Mouse (Mus musculus) stomach, embryonic 14.5 days (tissue): ENCODE data around the gene Umodl1. TPM values are rescaled to one million over a fixed set of nuclear protein-coding genes. Genes with fewer than 3 reads are reported as not detected.
A peak's percentile ranks its signal among the peaks of the same experiment; 100 is the strongest.

Experiments
- ATAC-seq: fragments of 200-750 bp; cut with Nextera tagmentation; 2 replicates; pipeline ENCODE4 v1.8.0; 2017; ENCODE audit warnings: low read depth, moderate TSS enrichment; ENCODE audit not compliant: insufficient number of reproducible peaks, insufficient read depth, low FRiP score
- H3K27ac ChIP-seq: fragments of 300-500 bp; sonication (generic); 2 replicates; pipeline ENCODE4 v1.5.1; 2014; ENCODE audit warnings: mild to moderate bottlenecking, low read length, moderate library complexity, mixed read lengths
- H3K27me3 ChIP-seq: fragments of 300-500 bp; sonication (generic); 2 replicates; pipeline ENCODE4 v1.6.1; 2014; ENCODE audit warnings: low read length, control low read depth, mixed read lengths; ENCODE audit not compliant: control insufficient read depth, insufficient read depth
- H3K36me3 ChIP-seq: fragments of 300-500 bp; sonication (generic); 2 replicates; pipeline ENCODE4 v1.6.1; 2014; ENCODE audit warnings: mild to moderate bottlenecking, control low read depth, low read length, moderate library complexity, mixed read lengths; ENCODE audit not compliant: control insufficient read depth, insufficient read depth
- H3K4me1 ChIP-seq: fragments of 300-500 bp; sonication (generic); 2 replicates; pipeline ENCODE4 v1.6.1; 2014; ENCODE audit warnings: low read length, control low read depth, mixed read lengths; ENCODE audit not compliant: control insufficient read depth, insufficient read depth
- H3K4me2 ChIP-seq: fragments of 300-500 bp; sonication (generic); replicated peaks from 2 replicates; pipeline ENCODE4 v1.6.1; 2014; ENCODE audit warnings: low read depth, low read length, control low read depth
- H3K4me3 ChIP-seq: fragments of 300-500 bp; sonication (generic); 2 replicates; pipeline ENCODE4 v1.5.1; 2014; ENCODE audit warnings: low read depth, low read length, control low read depth
- H3K9ac ChIP-seq: fragments of 300-500 bp; sonication (generic); replicated peaks from 2 replicates; pipeline ENCODE4 v1.6.1; 2014; ENCODE audit warnings: low read depth, mild to moderate bottlenecking, control low read depth, low read length, moderate library complexity, mixed read lengths
- H3K9me3 ChIP-seq: fragments of 300-500 bp; sonication (generic); 2 replicates; pipeline ENCODE4 v1.6.1; 2016; ENCODE audit warnings: low read depth, low read length, control low read depth; ENCODE audit not compliant: control insufficient read depth
- WGBS: fragments of 180-500 bp; shearing (Covaris S2); extraction: QIAGEN DNeasy Blood & Tissue Kit; methylation state at CpG from one replicate; pipeline ENCODE4 v1.1.7; 2014; 5-methylcytosine and 5-hydroxymethylcytosine counted together
- polyA plus RNA-seq: library from polyadenylated mRNA; unstranded; fragments of >200 nt; fragmentation: Nextera tagmentation; extraction: Ambion mirVana; gene quantifications from 2 replicates; pipeline ENCODE4 v1.2.1, GENCODE M21; 2014

Umodl1 gene
- polyA plus RNA-seq, 1 experiment from 2014 or later, result not detected

GRCm38 (mm10) chr17:30935301-30935700 lies 19.1 kb upstream of the Umodl1 start:
- H3K27me3 ChIP-seq, result no peaks in the 10 kb centered on the region
- H3K27ac ChIP-seq, result no peak overlapping the region
- 67% methylated on average over 5 of the region's 5 CpGs for WGBS
- H3K9me3 ChIP-seq, result no peaks in the 10 kb centered on the region
- no peaks in the 10 kb centered on the region for H3K36me3 ChIP-seq
- no peak overlapping the region for H3K9ac ChIP-seq
- H3K4me1 ChIP-seq, result no peaks in the 10 kb centered on the region
- ATAC-seq, result no peak
- no peak overlapping the region for H3K4me2 ChIP-seq
- H3K4me3 ChIP-seq, result no peak overlapping the region

- no peak overlapping the region for H3K4me2 ChIP-seq
- H3K27me3 ChIP-seq, result no peaks in the 10 kb centered on the region
- no peaks in the 10 kb centered on the region for H3K36me3 ChIP-seq
- WGBS, result 44% methylated on average over 9 of the region's 9 CpGs
- H3K9me3 ChIP-seq, result no peaks in the 10 kb centered on the region
- H3K4me1 ChIP-seq, result no peaks in the 10 kb centered on the region
- H3K9ac ChIP-seq, result no peak overlapping the region
- no peak overlapping the region for H3K4me3 ChIP-seq
- no peak overlapping the region for H3K27ac ChIP-seq
- no peak for ATAC-seq
Observed at GRCm38 (mm10) chr17:30938554-30938953, 15.9 kb upstream of the Umodl1 start.

GRCm38 (mm10) chr17:30948382-30948781 lies 6.1 kb upstream of the Umodl1 start:
- Histone ChIP-seq H3K4me2 (no peak overlapping the region), H3K9ac (no peak overlapping the region), H3K4me1 (no peaks in the 10 kb centered on the region), H3K27ac (no peak overlapping the region), H3K27me3 (no peaks in the 10 kb centered on the region), H3K9me3 (no peaks in the 10 kb centered on the region), H3K36me3 (no peaks in the 10 kb centered on the region), H3K4me3 (no peak overlapping the region)
- ATAC-seq, result no peak
- WGBS, result 82% methylated on average over 1 of the region's 1 CpGs

- H3K4me3 ChIP-seq, result no peak overlapping the region
- no peak overlapping the region for H3K27ac ChIP-seq
- no peaks in the 10 kb centered on the region for H3K4me1 ChIP-seq
- no peak overlapping the region for H3K9ac ChIP-seq
- 3% methylated on average over 7 of the region's 7 CpGs for WGBS
- H3K27me3 ChIP-seq, result no peaks in the 10 kb centered on the region
- H3K9me3 ChIP-seq, result no peaks in the 10 kb centered on the region
- no peak overlapping the region for H3K4me2 ChIP-seq
- no peak for ATAC-seq
- H3K36me3 ChIP-seq, result no peaks in the 10 kb centered on the region
Observed at GRCm38 (mm10) chr17:30950780-30951179, 3.7 kb upstream of the Umodl1 start.

- no peaks in the 10 kb centered on the region for H3K9me3 ChIP-seq
- WGBS, result 68% methylated on average over 8 of the region's 8 CpGs
- no peaks in the 10 kb centered on the region for H3K27me3 ChIP-seq
- no peak overlapping the region for H3K4me2 ChIP-seq
- no peak for ATAC-seq
- H3K27ac ChIP-seq, result no peak overlapping the region
- H3K4me3 ChIP-seq, result no peak overlapping the region
- H3K36me3 ChIP-seq, result no peaks in the 10 kb centered on the region
- no peaks in the 10 kb centered on the region for H3K4me1 ChIP-seq
- no peak overlapping the region for H3K9ac ChIP-seq
Observed at GRCm38 (mm10) chr17:30951600-30951999, 2.8 kb upstream of the Umodl1 start.

GRCm38 (mm10) chr17:30961936-30962592 lies 7.6 kb downstream of the Umodl1 start:
- H3K36me3 ChIP-seq, result no peaks in the 10 kb centered on the region
- 46% methylated on average over 7 of the region's 7 CpGs for WGBS
- no peak overlapping the region for H3K4me2 ChIP-seq
- H3K27me3 ChIP-seq, result no peaks in the 10 kb centered on the region
- H3K27ac ChIP-seq, result no peak overlapping the region
- no peaks in the 10 kb centered on the region for H3K4me1 ChIP-seq
- no peak for ATAC-seq
- H3K9ac ChIP-seq, result no peak overlapping the region
- no peak overlapping the region for H3K4me3 ChIP-seq
- no peaks in the 10 kb centered on the region for H3K9me3 ChIP-seq

GRCm38 (mm10) chr17:30962880-30963279 lies 8.4 kb downstream of the Umodl1 start:
- Histone ChIP-seq H3K36me3 (no peaks in the 10 kb centered on the region), H3K4me2 (no peak overlapping the region), H3K4me1 (no peaks in the 10 kb centered on the region), H3K27ac (no peak overlapping the region), H3K9me3 (no peaks in the 10 kb centered on the region), H3K9ac (no peak overlapping the region), H3K4me3 (no peak overlapping the region), H3K27me3 (no peaks in the 10 kb centered on the region)
- ATAC-seq, result no peak
- 32% methylated on average over 2 of the region's 2 CpGs for WGBS

- no peak for ATAC-seq
- no peak overlapping the region for H3K27ac ChIP-seq
- H3K4me2 ChIP-seq, result no peak overlapping the region
- no peak overlapping the region for H3K4me3 ChIP-seq
- no peaks in the 10 kb centered on the region for H3K9me3 ChIP-seq
- WGBS, result 40% methylated on average over 4 of the region's 4 CpGs
- H3K36me3 ChIP-seq, result no peaks in the 10 kb centered on the region
- no peak overlapping the region for H3K9ac ChIP-seq
- peaks cover 4% of the 10 kb centered on the region; the same call in 1 of the 2 replicates for H3K4me1 ChIP-seq
- H3K27me3 ChIP-seq, result no peaks in the 10 kb centered on the region
Observed at GRCm38 (mm10) chr17:30969983-30970382, 15.5 kb downstream of the Umodl1 start.

- no peak overlapping the region for H3K27ac ChIP-seq
- H3K27me3 ChIP-seq, result no peaks in the 10 kb centered on the region
- 79% methylated on average over 7 of the region's 7 CpGs for WGBS
- 0 out of 2 replicates have a peak, but pooled peaks have one; percentile 42 for ATAC-seq
- H3K4me1 ChIP-seq, result peaks cover 4% of the 10 kb centered on the region; the same call in 1 of the 2 replicates
- H3K36me3 ChIP-seq, result no peaks in the 10 kb centered on the region
- H3K9ac ChIP-seq, result no peak overlapping the region
- H3K9me3 ChIP-seq, result no peaks in the 10 kb centered on the region
- no peak overlapping the region for H3K4me2 ChIP-seq
- H3K4me3 ChIP-seq, result no peak overlapping the region
Observed at GRCm38 (mm10) chr17:30971877-30972276, 17.4 kb downstream of the Umodl1 start.
